Mouse (Mus musculus): ENCODE measurements around the gene Ankrd61. TPM values are rescaled to one million over a fixed set of nuclear protein-coding genes. Genes with fewer than 3 reads are reported as not detected.

Ankrd61 gene
- total RNA-seq (2021) = not detected
- long read RNA-seq, experiment 1 = 0 reads
- long read RNA-seq, experiment 2 = 0 reads

DNA sequence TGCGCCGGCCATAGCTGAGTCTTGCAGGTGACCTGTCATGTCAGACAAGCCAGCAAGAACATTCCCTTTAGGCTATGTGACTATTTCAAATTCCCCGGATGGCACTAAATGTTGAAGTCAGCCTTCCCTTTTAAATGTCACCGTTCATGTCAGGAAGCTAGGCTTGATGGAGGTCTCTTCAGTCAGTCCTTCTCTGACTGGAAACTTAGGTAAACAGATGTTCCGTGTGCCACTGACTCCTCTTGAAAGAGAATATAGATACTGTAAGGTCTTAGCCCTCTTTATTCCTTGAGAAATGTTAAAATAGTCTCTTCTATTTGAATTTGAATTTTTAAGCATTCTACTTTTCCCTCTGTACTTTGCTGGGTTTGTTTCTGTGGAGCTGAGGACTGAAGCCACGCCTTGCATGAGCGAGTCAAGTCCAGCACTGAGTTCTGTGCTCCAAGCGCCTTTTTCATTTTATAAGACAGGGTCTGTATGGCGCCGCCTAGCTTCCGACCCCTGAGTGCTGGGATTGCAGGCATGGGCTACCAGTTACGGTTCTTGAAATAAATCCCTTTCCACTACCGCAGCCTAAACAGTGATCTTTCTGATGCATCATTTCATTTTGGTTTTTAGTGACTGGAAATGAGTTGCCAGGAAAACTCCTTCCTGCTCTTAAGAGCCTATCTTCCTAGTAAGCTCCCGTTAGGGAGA is at the start of gene Ankrd61:
Ankrd61 (minus strand) TSS at position 51 of the 696 bp plus-strand sequence.
- DNase-seq (ENCODE audit: low spot score in 2 of 2) = no peak

DNA sequence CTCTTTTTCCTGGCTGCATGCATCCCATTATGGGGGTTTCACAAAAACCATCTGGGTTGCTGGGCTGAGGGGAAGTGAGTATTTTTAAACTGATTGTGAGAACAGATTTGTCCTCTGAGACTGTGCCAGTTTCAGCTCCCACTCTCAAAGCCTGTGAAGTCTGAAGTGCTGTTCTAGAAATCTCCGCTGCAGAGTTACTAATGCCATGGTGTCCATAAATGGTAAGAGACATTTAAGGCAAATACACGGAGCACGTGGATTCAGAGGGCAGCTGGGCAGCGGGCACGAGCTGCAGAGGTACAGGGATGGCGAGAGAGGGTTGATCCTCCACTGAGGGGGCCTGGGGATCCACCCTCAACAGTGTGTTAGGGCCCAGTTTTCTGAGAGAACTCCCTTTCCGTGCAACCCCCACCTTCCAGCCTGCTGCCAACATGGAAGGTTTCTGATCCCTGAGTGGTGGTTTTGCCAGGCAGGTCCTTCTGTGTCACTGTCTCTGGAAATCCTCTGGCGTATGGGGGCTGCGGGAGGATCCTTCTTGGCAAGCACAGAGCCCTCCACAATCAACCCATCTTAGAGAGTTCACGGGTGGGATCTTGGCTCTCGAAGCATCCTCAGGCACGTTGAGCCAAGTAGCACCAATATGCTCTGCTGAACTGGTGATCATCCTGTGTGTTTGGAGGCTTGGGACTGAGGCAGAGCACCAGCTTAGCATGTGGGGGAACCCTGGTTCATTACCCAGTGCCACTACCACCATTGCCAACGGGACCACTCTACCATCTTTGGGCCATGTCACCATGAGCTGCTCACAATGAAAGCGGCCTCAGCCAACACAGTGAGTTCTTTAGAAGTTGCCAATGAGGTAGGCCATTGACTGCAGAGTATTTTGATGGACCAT is 46.0 kb upstream of the Ankrd61 start:
- DNase-seq (ENCODE audit: low spot score in 2 of 2) = peak; percentile 76 to 83

DNA sequence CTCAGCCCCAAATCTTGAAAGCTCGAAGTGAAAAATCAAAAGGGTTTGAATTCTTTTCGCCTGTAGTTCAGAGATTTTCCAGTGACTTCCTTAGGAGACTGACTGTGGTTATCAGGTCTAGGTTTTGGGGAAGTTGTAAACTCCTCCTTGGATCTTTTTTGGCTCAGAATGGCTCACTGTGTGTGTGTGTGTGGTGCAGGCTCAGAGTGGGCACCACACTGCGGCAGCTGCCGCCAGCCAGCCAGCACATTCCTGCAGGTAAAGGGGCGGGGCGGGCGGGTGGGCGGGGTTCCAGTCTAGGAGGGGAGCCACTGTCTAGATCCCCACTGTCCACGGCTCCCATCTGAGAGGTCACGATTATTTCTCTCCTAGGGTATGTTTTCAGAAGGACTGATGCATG is 44.1 kb upstream of the Ankrd61 start:
- DNase-seq (ENCODE audit: low spot score in 2 of 2) = no peak

DNA sequence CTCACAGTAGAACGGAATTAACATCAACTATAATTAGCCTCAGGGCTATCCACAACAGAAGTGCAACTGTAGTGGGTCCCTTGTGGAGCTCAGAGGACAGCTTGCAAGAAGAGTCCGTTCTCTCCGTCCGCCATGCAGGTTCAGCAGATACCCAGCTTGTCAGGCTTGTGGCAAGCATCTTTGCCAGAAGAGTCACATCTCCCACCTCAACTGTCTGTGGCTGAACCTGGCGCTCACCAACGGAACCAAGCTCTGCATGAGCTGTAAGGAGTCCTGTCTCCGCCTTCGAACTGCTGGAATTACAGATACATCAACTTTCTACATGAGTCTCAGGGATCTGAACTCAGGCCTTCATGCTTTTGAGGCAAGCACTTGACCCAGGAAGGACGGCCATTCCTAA is 38.7 kb upstream of the Ankrd61 start:
- DNase-seq (ENCODE audit: low spot score in 2 of 2) = no peak

DNA sequence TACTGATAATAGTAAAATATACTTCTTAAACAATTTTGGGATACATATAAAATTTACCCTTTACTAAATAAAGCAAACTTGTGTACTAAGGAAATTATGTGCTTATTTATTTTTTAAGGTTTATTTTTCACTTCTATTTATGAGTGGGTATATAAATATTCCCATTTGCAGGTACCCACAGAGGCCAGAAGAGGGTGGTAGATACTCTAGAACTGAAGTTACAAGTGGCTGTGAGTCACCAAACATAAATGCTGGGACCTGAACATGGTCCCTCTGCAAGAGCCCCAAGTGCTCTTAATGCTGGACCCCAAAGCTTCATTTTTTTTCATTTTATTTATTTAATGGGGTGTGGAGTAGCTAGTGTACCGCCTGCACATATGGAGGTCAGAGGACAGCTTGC is 36.4 kb upstream of the Ankrd61 start:
- no peak for DNase-seq (ENCODE audit: low spot score in 2 of 2)

DNA sequence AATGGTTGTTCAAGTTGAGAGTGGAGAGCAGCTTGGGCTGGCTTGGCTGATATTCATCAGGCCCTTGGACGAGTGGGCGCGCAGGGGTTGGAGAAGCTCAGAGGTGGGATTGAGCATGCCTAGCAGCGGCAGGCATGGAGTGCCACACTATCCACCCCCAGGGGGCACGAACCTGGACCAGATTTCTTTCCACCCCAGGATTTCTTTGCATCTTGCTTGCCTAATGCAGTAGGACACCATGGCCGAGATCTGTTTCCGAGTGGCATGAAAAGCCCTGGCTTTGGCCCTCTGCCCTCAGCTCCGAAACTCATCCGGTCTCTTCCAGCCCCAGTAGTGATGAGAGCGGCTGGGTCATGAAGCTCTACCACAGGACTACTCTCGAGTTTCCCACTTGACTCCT is 35.9 kb upstream of the Ankrd61 start:
- DNase-seq (ENCODE audit: low spot score in 2 of 2) = no peak

DNA sequence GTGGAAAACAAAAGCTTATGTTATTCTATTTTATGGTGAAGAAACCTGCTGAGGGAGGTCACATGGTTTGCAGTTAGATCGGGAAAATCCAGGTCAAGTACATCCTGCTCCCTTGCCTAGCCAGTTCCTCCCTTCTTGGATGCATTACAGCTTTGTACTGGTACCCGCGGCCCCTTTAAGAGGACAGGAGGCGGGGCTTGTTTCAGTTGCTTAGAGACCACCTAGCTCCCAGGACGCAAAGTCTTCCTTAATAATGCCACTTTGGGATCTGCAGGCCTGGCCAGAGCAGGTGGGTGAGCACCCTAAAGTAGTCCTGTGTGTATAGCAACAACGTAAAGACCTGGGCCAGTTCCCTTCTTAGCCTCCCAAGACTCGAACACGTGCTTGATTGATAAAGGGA is 35.3 kb upstream of the Ankrd61 start, which contains the start of gene Rsph10b:
Rsph10b (plus strand) TSS at position 205 of the 400 bp plus-strand sequence.
- no peak for DNase-seq (ENCODE audit: low spot score in 2 of 2)

DNA sequence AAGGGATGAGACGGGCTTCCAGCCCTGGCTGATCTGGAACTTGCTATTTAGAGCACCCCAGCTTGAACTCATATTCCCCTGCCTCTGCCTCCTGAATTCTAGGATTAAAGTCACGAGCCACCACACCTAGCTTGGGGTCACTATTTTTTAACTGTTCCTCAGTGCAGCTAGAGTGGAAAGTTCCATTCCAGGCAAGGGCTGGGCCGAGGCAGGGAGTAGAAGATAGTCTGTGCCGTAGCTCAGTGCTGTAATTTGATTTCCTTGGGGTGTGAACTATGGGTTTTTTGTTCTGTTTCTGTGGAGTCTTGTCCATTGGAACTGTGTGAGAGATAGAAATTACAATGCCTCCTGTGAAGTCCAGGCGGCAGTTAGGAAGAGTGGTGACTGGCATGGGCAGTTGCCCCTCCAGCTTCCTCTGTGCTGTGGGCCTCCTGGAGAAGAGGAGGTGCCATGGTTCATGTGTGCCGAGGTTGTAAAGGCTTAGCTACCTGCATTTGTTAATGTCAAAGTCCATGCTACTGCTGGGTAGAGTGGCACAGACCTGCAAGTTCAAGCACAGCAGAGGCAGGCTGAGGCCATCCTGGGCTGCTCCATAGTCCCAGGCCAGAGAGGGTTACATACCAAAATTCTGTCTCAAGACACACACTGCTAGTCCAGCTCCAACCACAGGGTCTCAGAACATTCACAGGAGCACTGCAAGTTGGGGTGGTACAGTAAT is 34.5 kb upstream of the Ankrd61 start:
- DNase-seq (ENCODE audit: low spot score in 2 of 2) = no peak

DNA sequence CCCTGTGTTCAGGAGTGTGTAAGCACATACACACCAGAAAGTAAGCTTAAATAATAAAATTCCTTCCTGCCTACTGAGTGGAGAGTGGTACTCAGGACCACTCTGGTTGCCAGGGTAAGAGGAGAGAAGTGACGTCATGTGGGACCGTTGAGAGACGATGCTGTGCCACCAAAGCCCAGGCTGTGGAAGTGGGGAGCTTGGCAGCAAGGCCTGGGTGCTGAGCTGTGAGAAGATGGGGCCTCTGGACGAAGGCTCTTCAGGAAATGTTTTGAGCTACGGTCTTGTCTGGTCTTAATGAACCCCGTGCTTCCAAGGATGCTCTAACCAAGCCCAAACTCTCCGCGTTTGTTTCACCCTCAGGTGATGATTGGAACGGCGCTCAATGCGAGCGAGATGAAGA is 33.2 kb upstream of the Ankrd61 start:
- DNase-seq (ENCODE audit: low spot score in 2 of 2) = no peak

DNA sequence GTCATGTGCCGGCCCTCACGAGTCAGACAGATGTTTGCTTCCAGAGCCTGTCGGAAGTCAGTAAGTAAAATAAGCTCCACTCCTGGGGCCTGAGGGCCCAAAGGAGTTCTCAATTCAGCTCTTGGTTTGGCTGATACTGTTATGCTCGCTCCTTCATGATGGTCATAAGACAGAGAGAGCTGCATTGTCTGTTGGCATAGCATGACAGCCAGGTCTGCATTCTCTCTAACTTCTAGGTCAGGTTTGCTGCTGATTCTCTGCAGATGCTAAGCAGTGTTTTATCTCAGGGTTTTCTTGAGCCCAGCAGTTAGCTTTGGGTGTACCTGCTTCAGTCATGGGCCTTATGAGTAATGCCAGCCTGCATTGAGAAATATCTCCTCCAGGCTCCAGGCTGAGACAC is 31.8 kb upstream of the Ankrd61 start:
- DNase-seq (ENCODE audit: low spot score in 2 of 2) = no peak

DNA sequence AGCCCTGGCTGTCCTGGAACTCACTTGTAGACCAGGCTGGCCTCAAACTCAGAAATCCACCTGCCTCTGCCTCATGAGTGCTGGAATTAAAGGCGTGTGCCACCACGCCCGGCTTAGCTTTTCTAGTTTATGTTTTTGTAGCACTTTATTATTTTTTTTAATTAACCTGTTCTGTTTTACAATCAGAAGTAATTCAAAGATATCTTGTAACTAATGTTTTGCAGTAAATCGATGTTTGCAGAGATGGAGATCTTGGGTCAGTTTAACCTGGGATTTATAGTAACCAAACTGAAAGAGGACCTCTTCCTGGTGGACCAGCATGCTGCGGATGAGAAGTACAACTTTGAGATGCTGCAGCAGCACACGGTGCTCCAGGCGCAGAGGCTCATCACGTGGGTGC is 30.4 kb upstream of the Ankrd61 start, which contains the start of gene Gm42421:
Gm42421 (plus strand) TSS at position 301 of the 400 bp plus-strand sequence.
- no peak for DNase-seq (ENCODE audit: low spot score in 2 of 2)

DNA sequence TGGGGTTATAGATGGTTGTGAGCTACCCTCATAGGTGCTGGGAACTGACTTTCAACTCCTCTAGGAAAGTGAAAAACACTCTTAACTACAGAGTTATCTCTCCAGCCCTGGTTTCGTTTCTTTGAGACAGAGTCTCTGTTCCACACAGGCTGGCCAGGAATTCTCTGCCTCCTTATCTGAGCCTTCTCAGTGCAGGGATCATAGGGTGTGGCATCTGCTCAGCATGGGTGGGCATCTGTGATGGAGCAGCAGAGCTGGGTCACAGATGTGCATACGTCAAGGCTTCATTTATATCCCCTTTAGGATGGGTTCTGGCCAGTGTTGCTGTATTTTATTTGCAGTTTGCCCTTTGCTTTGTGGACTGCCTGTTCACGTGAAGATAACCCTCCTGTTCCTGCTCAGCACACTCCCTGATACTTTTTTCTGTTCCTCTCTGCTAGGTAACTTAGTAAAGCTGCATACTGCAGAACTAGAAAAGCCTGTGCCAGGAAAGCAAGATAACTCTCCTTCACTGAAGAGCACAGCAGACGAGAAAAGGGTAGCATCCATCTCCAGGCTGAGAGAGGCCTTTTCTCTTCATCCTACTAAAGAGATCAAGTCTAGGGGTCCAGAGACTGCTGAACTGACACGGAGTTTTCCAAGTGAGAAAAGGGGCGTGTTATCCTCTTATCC is 27.4 kb upstream of the Ankrd61 start:
- DNase-seq (ENCODE audit: low spot score in 2 of 2) = no peak

DNA sequence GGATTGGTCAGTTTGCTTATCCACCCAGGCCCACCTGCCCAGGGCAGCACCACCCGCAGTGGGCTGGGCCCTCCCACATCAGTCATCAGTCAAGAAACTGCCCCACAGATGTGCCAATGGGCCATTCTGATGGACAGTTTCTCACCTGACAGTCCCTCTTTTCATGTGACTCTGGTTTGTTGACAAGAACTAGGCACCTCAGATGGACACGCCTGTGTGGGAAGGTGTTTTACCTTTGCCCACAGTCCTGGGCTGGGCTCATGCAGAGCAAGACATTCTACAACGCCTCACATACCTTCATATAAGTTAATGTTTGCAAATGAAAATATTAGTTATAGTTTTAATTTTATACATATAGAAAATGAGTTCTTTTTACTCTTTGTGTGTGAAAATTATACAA is 20.6 kb upstream of the Ankrd61 start:
- DNase-seq (ENCODE audit: low spot score in 2 of 2) = no peak

DNA sequence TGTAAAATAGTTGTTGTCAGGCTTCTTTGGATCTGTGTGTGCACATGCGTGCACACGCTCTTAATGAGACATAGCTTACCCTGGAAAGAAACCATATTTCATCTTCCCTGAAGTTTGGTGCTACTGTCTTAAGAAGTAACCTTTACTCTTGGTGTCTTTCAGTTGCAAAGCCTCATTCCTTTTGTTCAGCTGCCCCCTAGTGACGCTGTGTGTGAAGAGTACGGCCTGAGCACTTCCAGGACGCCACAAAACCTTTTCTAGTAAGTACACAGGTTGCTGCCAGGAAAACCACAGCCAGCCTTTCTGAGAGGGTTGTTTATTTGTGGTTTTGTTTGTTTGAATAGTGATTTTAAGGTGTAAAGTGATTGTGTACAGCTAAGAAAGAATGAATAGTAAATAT is 19.9 kb upstream of the Ankrd61 start:
- no peak for DNase-seq (ENCODE audit: low spot score in 2 of 2)

DNA sequence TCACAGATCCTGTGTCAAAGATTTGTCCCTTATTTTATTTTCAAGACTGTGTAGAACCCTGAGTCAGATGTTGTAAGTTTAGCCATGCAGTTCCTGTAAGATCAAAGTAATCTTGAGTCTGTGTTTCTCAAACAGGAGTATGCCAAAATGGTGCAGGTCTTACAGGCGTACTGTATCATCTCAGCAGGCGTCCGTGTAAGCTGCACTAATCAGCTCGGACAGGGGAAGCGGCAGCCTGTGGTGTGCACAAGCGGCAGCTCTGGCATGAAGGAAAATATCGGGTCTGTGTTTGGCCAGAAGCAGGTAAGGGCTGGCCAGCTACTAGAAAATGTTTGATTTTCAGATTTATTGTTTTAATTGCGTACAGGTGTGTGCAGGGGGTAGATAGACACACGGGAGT is 18.7 kb upstream of the Ankrd61 start:
- DNase-seq (ENCODE audit: low spot score in 2 of 2) = no peak

DNA sequence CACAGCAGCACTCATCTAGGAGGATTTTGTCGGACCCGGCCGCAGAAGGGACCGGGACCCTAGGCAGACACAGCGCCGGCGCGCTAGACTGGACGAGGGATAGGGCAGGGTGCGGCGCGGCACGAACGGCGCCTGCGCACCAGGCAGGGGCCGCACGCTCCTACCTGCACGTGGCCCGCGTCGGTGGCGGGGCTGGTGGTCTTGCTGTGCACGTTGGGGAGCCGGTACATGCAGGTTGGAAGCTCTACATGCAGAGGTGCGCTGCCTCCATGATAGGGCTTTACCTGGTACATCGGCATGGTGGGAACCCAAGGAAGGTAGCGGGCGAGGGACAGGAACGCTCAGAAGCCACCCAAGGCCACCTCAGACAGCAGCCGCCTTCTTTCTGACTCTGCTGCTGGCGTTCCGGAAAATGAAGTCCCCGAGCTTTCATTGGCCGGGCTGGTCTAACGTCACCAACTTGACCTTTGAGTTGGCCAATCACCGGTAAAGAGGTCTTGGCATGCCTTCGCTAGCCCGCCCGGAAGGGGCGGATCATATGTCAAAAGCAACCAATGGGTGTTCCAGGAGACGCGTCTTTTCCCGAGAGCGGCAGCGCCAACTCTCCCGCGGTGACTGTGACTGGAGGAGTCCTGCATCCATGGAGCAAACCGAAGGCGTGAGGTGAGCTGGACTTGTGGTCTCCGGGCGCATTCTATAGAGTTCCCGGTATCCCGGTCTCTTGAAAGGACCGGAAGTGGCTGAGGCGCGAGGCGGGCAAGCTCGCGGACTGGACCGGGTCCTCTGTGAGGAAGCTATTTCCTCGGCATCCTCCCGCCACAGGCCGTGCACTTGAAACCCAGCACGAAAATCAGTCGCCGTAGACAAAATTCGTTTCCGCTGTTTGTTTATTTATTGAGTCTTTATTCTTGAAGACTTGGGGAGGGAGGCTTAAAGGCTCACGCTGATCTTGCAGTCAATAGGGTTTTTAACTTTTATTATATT is 12.2 kb upstream of the Ankrd61 start, which contains the start of the genes Aimp2 and Pms2:
Aimp2 (minus strand) TSS at position 431 of the 984 bp plus-strand sequence.
Pms2 (plus strand) TSS at position 548 of the 984 bp plus-strand sequence.
- peak; percentile 94 to 97 for DNase-seq (ENCODE audit: low spot score in 2 of 2)

DNA sequence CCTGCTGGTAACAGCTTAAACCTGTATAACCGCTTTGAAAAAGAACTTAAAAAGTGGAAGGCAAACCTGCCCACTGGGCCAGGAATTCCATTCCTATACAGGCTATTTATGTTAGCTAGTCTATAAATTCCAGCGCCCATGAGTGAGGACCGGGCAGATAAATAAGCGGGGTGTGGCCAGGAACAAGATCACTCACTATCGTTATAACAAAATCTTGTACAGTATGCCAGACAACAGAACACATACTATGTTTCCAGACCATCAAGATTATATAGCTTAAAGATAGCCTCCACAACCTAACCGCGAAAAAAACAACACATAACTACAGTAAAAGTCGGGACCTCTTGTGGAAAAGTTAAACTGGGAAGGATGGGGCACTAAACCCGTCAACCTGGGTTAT is 11.4 kb upstream of the Ankrd61 start:
- DNase-seq (ENCODE audit: low spot score in 2 of 2) = no peak

DNA sequence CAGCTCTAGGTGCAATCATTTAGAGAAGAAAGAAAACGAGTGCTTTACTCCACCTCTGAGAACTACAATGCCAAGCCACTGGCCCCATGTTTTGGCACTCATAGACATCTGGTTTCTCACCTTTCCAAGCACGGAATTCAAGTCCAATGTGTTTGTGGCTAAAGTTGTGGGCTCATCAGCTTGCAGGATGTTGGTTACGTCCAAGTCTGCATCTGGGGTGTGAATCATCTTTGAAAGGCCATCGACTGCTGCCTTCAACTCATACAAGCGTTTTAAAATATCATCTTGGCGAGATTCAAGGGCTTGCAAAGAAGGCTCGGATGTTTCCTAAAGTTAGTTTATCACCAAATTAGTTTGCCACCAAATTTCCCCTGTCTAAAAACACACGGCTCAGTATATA is 8.9 kb upstream of the Ankrd61 start:
- DNase-seq (ENCODE audit: low spot score in 2 of 2) = no peak

DNA sequence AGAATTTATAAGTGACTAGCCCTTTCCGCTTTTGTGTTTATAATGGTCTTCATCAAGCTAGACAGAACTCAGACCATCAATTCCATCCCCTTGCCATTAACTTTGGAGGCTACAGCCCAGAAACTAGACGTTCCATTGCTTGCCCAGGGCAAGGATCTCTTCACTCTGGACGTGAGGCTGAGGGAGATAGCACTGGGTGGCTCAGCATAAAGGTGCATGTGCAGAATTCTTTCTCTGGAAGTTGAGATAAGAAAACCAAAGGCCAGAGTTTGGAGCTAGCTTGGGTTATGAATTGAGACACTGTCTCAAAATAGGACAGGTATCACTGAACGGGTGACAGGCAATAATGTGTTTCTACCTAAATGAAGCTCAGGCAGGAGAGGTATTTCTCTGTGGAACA is 6.3 kb upstream of the Ankrd61 start:
- no peak for DNase-seq (ENCODE audit: low spot score in 2 of 2)

DNA sequence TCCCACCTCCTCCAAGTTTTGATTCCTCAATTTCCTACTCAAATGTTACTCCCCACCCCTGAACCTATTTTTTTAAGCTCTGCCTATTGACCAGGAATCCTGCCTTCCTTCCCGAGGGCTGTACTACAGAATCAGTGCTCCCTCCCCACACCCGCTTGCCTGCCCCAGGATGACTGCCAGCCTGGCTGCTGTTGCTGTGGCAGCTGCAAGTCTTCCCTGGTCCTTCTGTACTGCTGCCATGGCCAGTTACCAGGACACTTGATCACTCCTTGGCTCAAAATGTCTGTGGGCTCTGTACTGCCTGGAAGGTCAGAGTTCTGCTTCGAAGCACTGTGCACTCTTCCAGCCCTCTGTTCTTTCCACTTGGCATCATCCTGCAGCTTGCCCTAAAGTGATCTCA is 4.6 kb upstream of the Ankrd61 start:
- no peak for DNase-seq (ENCODE audit: low spot score in 2 of 2)
